Mouse (Mus musculus) liver, embryonic 14.5 days (tissue): ENCODE results near the gene Omt2a.
"Not testable (repeated sequence)": the region's sequence is repeated elsewhere in the genome, so short reads cannot be mapped to it uniquely, and the experiment has no call there.

Experiments used
- CTCF ChIP-seq: IDR thresholded peaks from 2 replicates; pipeline ENCODE4 v1.5.1; 2016; ENCODE audit warnings: antibody characterized with exemption, low read depth, control low read depth
- EP300 ChIP-seq: IDR thresholded peaks from 2 replicates; pipeline ENCODE4 v1.6.1; 2016; ENCODE audit warnings: antibody characterized with exemption, low read depth

DNA sequence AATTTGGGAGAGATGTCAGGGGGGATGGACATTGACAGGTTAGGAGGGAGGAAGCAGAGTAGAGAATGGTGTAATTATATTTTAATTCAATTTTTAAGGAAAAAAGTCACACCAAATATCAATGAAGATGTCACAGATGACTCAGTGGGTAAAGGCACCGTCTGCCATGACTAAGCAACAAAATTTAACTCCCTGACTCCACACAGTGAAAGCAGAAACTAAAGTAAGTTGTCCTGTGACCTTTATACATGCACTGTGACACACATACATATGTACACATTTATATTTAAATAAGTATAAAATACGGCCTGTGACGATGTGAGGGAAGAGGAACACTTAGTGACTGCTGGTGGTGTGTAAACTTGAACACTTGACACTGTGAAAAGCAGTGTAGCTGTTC, 6.5 kb downstream of the Omt2a start:
- TF ChIP-seq CTCF, EP300: not testable (repeated sequence)
